Comparison of ENCODE assay signal across 25 mouse cellular contexts in genomic region chr10:81591846-81592245, GRCm38 (mm10). TPM values are rescaled to one million over a fixed set of nuclear protein-coding genes. Genes with fewer than 3 reads are reported as not detected.
DNase-seq lines count a peak whose midpoint lies in the region; ATAC-seq lines count a peak whose summit lies in the region.
"Had no signal": no experiment of that assay in that cellular context is flagged by ENCODE, and none has a peak within 500 bp of the region (broad histone marks: within the 10 kb centered on the region; RNA-seq: fewer than 3 reads in every experiment).

No protein-coding gene starts in this region.

- peak; percentile 74 for DNase-seq in heart, adult 11 months
- DNase-seq in 3T3-L1 (ENCODE audit: low read depth, low spot score) = peak; percentile 33
- DNase-seq in NIH3T3 (ENCODE audit: low read depth) = peak; percentile 50
- peak; percentile 34 to 66 for DNase-seq in cerebellum, postnatal 25 days
- no peak for DNase-seq in layer of hippocampus, postnatal 10 days (ENCODE audit: low spot score in 2 of 2)
- no peak for DNase-seq in layer of hippocampus, adult 11-12 months (ENCODE audit: low spot score)
- DNase-seq: adrenal gland, postnatal 25 days; heart, postnatal 36 days; kidney, adult 9 months; kidney, postnatal 10 days; layer of hippocampus, adult 9-11 months had no signal

- peaks cover 16% of the 10 kb centered on the region for H3K4me1 ChIP-seq in heart, embryonic 11.5 days (ENCODE audit: control insufficient read depth, insufficient read depth, low read length)

- no peak for ATAC-seq in heart, embryonic 11.5 days (replicated peaks; ENCODE audit: insufficient number of reproducible peaks, low FRiP score, low TSS enrichment)
- ATAC-seq: forebrain, embryonic 16.5 days; hindbrain, postnatal 0 days; intestine, postnatal 0 days; lung, postnatal 0 days; midbrain, embryonic 13.5 days had no signal

- WGBS in heart, embryonic 11.5 days (ENCODE audit: insufficient replicate concordance) = 56% methylated on average over 9 of the region's 9 CpGs

- peaks cover 34% of the 10 kb centered on the region for H3K27me3 ChIP-seq in heart, embryonic 11.5 days (ENCODE audit: control insufficient read depth, insufficient read depth, low read length)

- no peak overlapping the region for H3K9ac ChIP-seq in heart, embryonic 11.5 days (ENCODE audit: low read depth, low read length)
- H3K9ac ChIP-seq: hindbrain, embryonic 12.5 days; limb, embryonic 13.5 days; midbrain, embryonic 13.5 days; neural tube, embryonic 13.5 days had no signal

- H3K4me2 ChIP-seq in heart, embryonic 11.5 days = no peak overlapping the region
- H3K4me2 ChIP-seq: hindbrain, embryonic 12.5 days; limb, embryonic 13.5 days; liver, embryonic 11.5 days; midbrain, embryonic 13.5 days; neural tube, embryonic 13.5 days had no signal

- peaks cover 9% of the 10 kb centered on the region for H3K36me3 ChIP-seq in heart, embryonic 11.5 days (ENCODE audit: control insufficient read depth, insufficient read depth, low read length)

- no peak overlapping the region for H3K4me3 ChIP-seq in heart, embryonic 11.5 days (ENCODE audit: low read depth, low read length)
- H3K4me3 ChIP-seq: erythroblast, embryonic 14.5 days; heart, embryonic 10.5 days; hindbrain, embryonic 12.5 days; limb, embryonic 13.5 days; midbrain, embryonic 13.5 days; neural tube, embryonic 13.5 days had no signal

- H3K27ac ChIP-seq in heart, embryonic 11.5 days (ENCODE audit: low read depth, low read length) = no peak overlapping the region
- H3K27ac ChIP-seq: heart, embryonic 10.5 days; hindbrain, embryonic 12.5 days; hindbrain, postnatal 0 days; limb, embryonic 13.5 days; macrophage; midbrain, embryonic 13.5 days; neural tube, embryonic 13.5 days had no signal

- H3K9me3 ChIP-seq in heart, embryonic 11.5 days (replicated peaks; ENCODE audit: control insufficient read depth, low read length) = no peaks in the 10 kb centered on the region
- H3K9me3 ChIP-seq: G1E; heart, embryonic 10.5 days; hindbrain, embryonic 12.5 days; limb, embryonic 13.5 days; midbrain, embryonic 13.5 days; neural tube, embryonic 13.5 days had no signal

RNA-seq across cellular contexts. Expression of gene Tle6, which starts 9.0 kb away (rescaled TPM):
- 25.6 and 27.3 TPM in 2 replicates for polyA plus RNA-seq in heart, embryonic 11.5 days (2014; fragmentation: Nextera tagmentation; extraction: Ambion mirVana)
- total RNA-seq in layer of hippocampus, postnatal 10 days (2021) = 1 to 10 TPM; 1.7 to 2.4 TPM

RNA-seq across cellular contexts. Expression of gene BC025920, which starts 14.2 kb away (rescaled TPM):
- polyA plus RNA-seq in heart, embryonic 11.5 days (2014; fragmentation: Nextera tagmentation; extraction: Ambion mirVana) = 0.25 and 0.63 TPM in 2 replicates
- 1 to 10 TPM; 2.0 TPM for total RNA-seq in layer of hippocampus, postnatal 10 days (2021)

RNA-seq across cellular contexts. Expression of gene Tle2, which starts 17.5 kb away (rescaled TPM):
- 17.8 and 18.3 TPM in 2 replicates for polyA plus RNA-seq in heart, embryonic 11.5 days (2014; fragmentation: Nextera tagmentation; extraction: Ambion mirVana)
- total RNA-seq in layer of hippocampus, postnatal 10 days (2021) = 10 to 100 TPM; 25.6 to 26.6 TPM

RNA-seq across cellular contexts. Expression of gene Aes, which starts 32.6 kb away (rescaled TPM):
- polyA plus RNA-seq in heart, embryonic 11.5 days (2014; fragmentation: Nextera tagmentation; extraction: Ambion mirVana) = 330 and 481 TPM in 2 replicates
- 100 to 1,000 TPM; 582 to 612 TPM for total RNA-seq in layer of hippocampus, postnatal 10 days (2021)

RNA-seq across cellular contexts. Expression of gene Sirt6, which starts 35.8 kb away (rescaled TPM):
- polyA plus RNA-seq in heart, embryonic 11.5 days (2014; fragmentation: Nextera tagmentation; extraction: Ambion mirVana) = 21.5 and 27.3 TPM in 2 replicates
- 10 to 100 TPM; 28.9 to 31.4 TPM for total RNA-seq in layer of hippocampus, postnatal 10 days (2021)

Comparison
In these comparisons a context has a peak if more than half of its experiments do, and no peak if none do; other contexts are left out.
1. DNase-seq: peak in heart, adult 11 months (single experiment), 3T3-L1 (single experiment), NIH3T3 (single experiment) and cerebellum, postnatal 25 days (2 of 2); none in layer of hippocampus, postnatal 10 days (0 of 2) and layer of hippocampus, adult 11-12 months (single experiment).